Mouse (Mus musculus) spleen, postnatal 10 days (tissue): ENCODE results near the gene Gspt2.
"Not testable (repeated sequence)": the region's sequence is repeated elsewhere in the genome, so short reads cannot be mapped to it uniquely, and the experiment has no call there.

Experiments
- DNase-seq, 2 experiments: peaks; one replicate each; pipeline ENCODE4 v3.0.0; 2021 to 2022; ENCODE audit warnings: low spot score in 2 of 2

Gene Gspt2

GRCm38 (mm10) chrX:94635961-94636563 is at the start of gene Gspt2:
TSS of gene Gspt2 (plus strand) at chrX:94636069.
- peak in 1 of 2 experiments; percentile 12 for DNase-seq

GRCm38 (mm10) chrX:94624835-94625803 is 10.8 kb upstream of the Gspt2 start:
- DNase-seq = peak in 1 of 2 experiments; percentile 23

- no peak for DNase-seq
Observed at GRCm38 (mm10) chrX:94636911-94637310, 1.0 kb downstream of the Gspt2 start.

- DNase-seq = no peak
Observed at GRCm38 (mm10) chrX:94648541-94648940, 12.7 kb downstream of the Gspt2 start.

GRCm38 (mm10) chrX:94657734-94658133 is 21.9 kb downstream of the Gspt2 start:
- DNase-seq = no peak

GRCm38 (mm10) chrX:94670814-94671213 is 34.9 kb downstream of the Gspt2 start:
- no peak for DNase-seq

- peak in 1 of 2 experiments; percentile 64 for DNase-seq
Observed at GRCm38 (mm10) chrX:94674977-94675376, 39.1 kb downstream of the Gspt2 start.

GRCm38 (mm10) chrX:94681581-94681980 is 45.7 kb downstream of the Gspt2 start:
- not testable (repeated sequence) for DNase-seq

GRCm38 (mm10) chrX:94689593-94689992 is 53.7 kb downstream of the Gspt2 start:
- not testable (repeated sequence) for DNase-seq
